Mouse (Mus musculus) heart, embryonic 14.5 days (tissue): Measurements from ENCODE around the gene Pdcd4. TPM values are rescaled to one million over a fixed set of nuclear protein-coding genes. Genes with fewer than 3 reads are reported as not detected.

Experiments used
- ATAC-seq: fragments of 200-750 bp; cut with Nextera tagmentation; 2 replicates; pipeline ENCODE4 v1.8.0; 2017; ENCODE audit warnings: low read depth, moderate TSS enrichment; ENCODE audit not compliant: insufficient number of reproducible peaks, insufficient read depth, low FRiP score
- H3K27ac ChIP-seq, 2 experiments: fragments of 200-500 bp in 1 of 2; fragments of 300-500 bp in 1 of 2; sonication (generic) in 1 of 2; replicated peaks in 1 of 2; 2 replicates each; pipeline ENCODE4 v1.5.1; 2012 to 2014; ENCODE audit warnings: low read depth in 2 of 2, low read length in 2 of 2, control low read depth in 1 of 2, mild to moderate bottlenecking in 1 of 2, mixed read lengths in 1 of 2; ENCODE audit not compliant: control insufficient read depth in 1 of 2, insufficient read depth in 1 of 2
- H3K27me3 ChIP-seq: fragments of 300-500 bp; sonication (generic); 2 replicates; pipeline ENCODE4 v1.6.1; 2014; ENCODE audit warnings: mild to moderate bottlenecking, low read length, control low read depth; ENCODE audit not compliant: control insufficient read depth, insufficient read depth
- H3K36me3 ChIP-seq: fragments of 300-500 bp; sonication (generic); 2 replicates; pipeline ENCODE4 v1.6.1; 2014; ENCODE audit warnings: mild to moderate bottlenecking, control low read depth, low read length, mixed read lengths; ENCODE audit not compliant: control insufficient read depth, insufficient read depth
- H3K4me1 ChIP-seq, 2 experiments: fragments of 200-500 bp in 1 of 2; fragments of 300-500 bp in 1 of 2; sonication (generic) in 1 of 2; 2 replicates each; pipeline ENCODE4 v1.6.1; 2012 to 2014; ENCODE audit warnings: low read length in 2 of 2, control low read depth in 1 of 2, mixed read lengths in 1 of 2; ENCODE audit not compliant: control insufficient read depth in 2 of 2, insufficient read depth in 2 of 2
- H3K4me2 ChIP-seq: fragments of 300-500 bp; sonication (generic); 2 replicates; pipeline ENCODE4 v1.6.1; 2014; ENCODE audit warnings: mild to moderate bottlenecking, low read length
- H3K4me3 ChIP-seq, 2 experiments: fragments of 200-500 bp in 1 of 2; fragments of 300-500 bp in 1 of 2; sonication (generic) in 1 of 2; 2 replicates each; pipeline ENCODE4 v1.5.1; 2012 to 2014; ENCODE audit warnings: low read length in 2 of 2, mild to moderate bottlenecking in 2 of 2, control low read depth in 1 of 2, low read depth in 1 of 2, moderate library complexity in 1 of 2; ENCODE audit not compliant: control insufficient read depth in 1 of 2, insufficient read depth in 1 of 2
- H3K9ac ChIP-seq: fragments of 300-500 bp; sonication (generic); 2 replicates; pipeline ENCODE4 v1.6.1; 2014; ENCODE audit warnings: mild to moderate bottlenecking, low read length
- H3K9me3 ChIP-seq: fragments of 300-500 bp; sonication (generic); 2 replicates; pipeline ENCODE4 v1.6.1; 2016; ENCODE audit warnings: low read length, control low read depth; ENCODE audit not compliant: control insufficient read depth
- WGBS: fragments of 180-500 bp; shearing (Covaris S2); extraction: QIAGEN DNeasy Blood & Tissue Kit; methylation state at CpG from one replicate; pipeline ENCODE4 v1.1.7; 2014; 5-methylcytosine and 5-hydroxymethylcytosine counted together
- polyA plus RNA-seq: library from polyadenylated mRNA; unstranded; fragments of >200 nt; fragmentation: Nextera tagmentation; extraction: Ambion mirVana; gene quantifications from 2 replicates; pipeline ENCODE4 v1.2.1, GENCODE M21; 2014

Gene Pdcd4
- polyA plus RNA-seq, 1 experiment from 2014 or later: 45.6 TPM

- Histone ChIP-seq H3K27me3 (no peaks in the 10 kb centered on the region), H3K4me1 (peaks cover 7 to 25% of the 10 kb centered on the region in 2 experiments), H3K36me3 (no peaks in the 10 kb centered on the region), H3K27ac (no peak overlapping the region), H3K4me3 (no peak overlapping the region), H3K4me2 (no peak overlapping the region), H3K9ac (no peak overlapping the region), H3K9me3 (no peaks in the 10 kb centered on the region)
- 47% methylated on average over 9 of the region's 9 CpGs for WGBS
- ATAC-seq: no peak
Measured at GRCm38 (mm10) chr19:53892838-53893359, 868 bp downstream of the Pdcd4 start.

- WGBS: 41% methylated on average over 3 of the region's 3 CpGs
- Histone ChIP-seq H3K27me3 (no peaks in the 10 kb centered on the region), H3K4me2 (no peak overlapping the region), H3K27ac (0 out of 4 replicates have a peak overlapping the region, but pooled peaks of 1 of the 2 experiments have one; percentile 5), H3K36me3 (no peaks in the 10 kb centered on the region), H3K9ac (no peak overlapping the region), H3K4me3 (no peak overlapping the region), H3K9me3 (no peaks in the 10 kb centered on the region), H3K4me1 (peaks cover 11 to 31% of the 10 kb centered on the region in 2 experiments)
- ATAC-seq: no peak
Measured at GRCm38 (mm10) chr19:53893711-53894171, 1.7 kb downstream of the Pdcd4 start.

GRCm38 (mm10) chr19:53894538-53895121, 2.6 kb downstream of the Pdcd4 start:
- Histone ChIP-seq H3K4me2 (no peak overlapping the region), H3K36me3 (no peaks in the 10 kb centered on the region), H3K9me3 (no peaks in the 10 kb centered on the region), H3K27me3 (no peaks in the 10 kb centered on the region), H3K4me3 (no peak overlapping the region), H3K27ac (no peak overlapping the region), H3K4me1 (peaks cover 11 to 31% of the 10 kb centered on the region in 2 experiments), H3K9ac (no peak overlapping the region)
- WGBS: 78% methylated on average over 12 of the region's 12 CpGs
- no peak for ATAC-seq

GRCm38 (mm10) chr19:53898046-53898445, 6.0 kb downstream of the Pdcd4 start:
- Histone ChIP-seq H3K4me3 (no peak overlapping the region), H3K27me3 (no peaks in the 10 kb centered on the region), H3K9me3 (no peaks in the 10 kb centered on the region), H3K4me1 (peaks cover 15 to 27% of the 10 kb centered on the region in 2 experiments), H3K4me2 (no peak overlapping the region), H3K27ac (peak overlapping the region; percentile 20 to 64), H3K9ac (peak overlapping the region; percentile 21; the same call in 1 of the 2 replicates), H3K36me3 (no peaks in the 10 kb centered on the region)
- ATAC-seq: no peak
- 61% methylated on average over 5 of the region's 5 CpGs for WGBS

- Histone ChIP-seq H3K9ac (no peak overlapping the region), H3K4me2 (no peak overlapping the region), H3K4me1 (peaks cover 14 to 26% of the 10 kb centered on the region in 2 experiments), H3K9me3 (no peaks in the 10 kb centered on the region), H3K4me3 (no peak overlapping the region), H3K36me3 (no peaks in the 10 kb centered on the region), H3K27ac (peak overlapping the region; percentile 20 to 64), H3K27me3 (no peaks in the 10 kb centered on the region)
- ATAC-seq: no peak
- WGBS: 82% methylated on average over 4 of the region's 4 CpGs
Measured at GRCm38 (mm10) chr19:53898498-53898897, 6.5 kb downstream of the Pdcd4 start.

- no peaks in the 10 kb centered on the region for H3K27me3 ChIP-seq
- no peaks in the 10 kb centered on the region for H3K9me3 ChIP-seq
- no peak for ATAC-seq
- no peak overlapping the region for H3K4me2 ChIP-seq
- no peak overlapping the region for H3K27ac ChIP-seq
- peaks cover 12 to 21% of the 10 kb centered on the region in 2 experiments for H3K4me1 ChIP-seq
- H3K36me3 ChIP-seq: no peaks in the 10 kb centered on the region
- no peak overlapping the region for H3K9ac ChIP-seq
- 80% methylated on average over 25 of the region's 25 CpGs for WGBS
- no peak overlapping the region for H3K4me3 ChIP-seq
Measured at GRCm38 (mm10) chr19:53898970-53899900, 7.2 kb downstream of the Pdcd4 start.

- H3K4me2 ChIP-seq: no peak overlapping the region
- H3K36me3 ChIP-seq: no peaks in the 10 kb centered on the region
- H3K4me3 ChIP-seq: no peak overlapping the region
- ATAC-seq: no peak
- no peaks in the 10 kb centered on the region for H3K9me3 ChIP-seq
- 78% methylated on average over 14 of the region's 14 CpGs for WGBS
- no peaks in the 10 kb centered on the region for H3K27me3 ChIP-seq
- peaks cover 12 to 27% of the 10 kb centered on the region in 2 experiments for H3K4me1 ChIP-seq
- no peak overlapping the region for H3K9ac ChIP-seq
- H3K27ac ChIP-seq: no peak overlapping the region
Measured at GRCm38 (mm10) chr19:53899941-53900610, 8.0 kb downstream of the Pdcd4 start.
